Mouse (Mus musculus): Measurements from ENCODE around the gene Pigt.

GRCm38 (mm10) chr2:164456864-164457300 is 40.4 kb upstream of the Pigt start, which contains the start of gene Sys1:
- TF ChIP-seq CTCF (IDR thresholded peaks at IDR 0.05; ENCODE audit: low read depth) (no peak), EP300 (IDR thresholded peaks at IDR 0.05; ENCODE audit: low read depth) (no peak)
